Mouse (Mus musculus) frontal cortex, postnatal 10 days (tissue): ENCODE results near the gene Chst8.

Experiments used
- DNase-seq, 2 experiments: peaks; one replicate each; pipeline ENCODE4 v3.0.0; 2022; ENCODE audit warnings: low spot score in 2 of 2, mixed read lengths in 1 of 2

The Chst8 gene

DNA sequence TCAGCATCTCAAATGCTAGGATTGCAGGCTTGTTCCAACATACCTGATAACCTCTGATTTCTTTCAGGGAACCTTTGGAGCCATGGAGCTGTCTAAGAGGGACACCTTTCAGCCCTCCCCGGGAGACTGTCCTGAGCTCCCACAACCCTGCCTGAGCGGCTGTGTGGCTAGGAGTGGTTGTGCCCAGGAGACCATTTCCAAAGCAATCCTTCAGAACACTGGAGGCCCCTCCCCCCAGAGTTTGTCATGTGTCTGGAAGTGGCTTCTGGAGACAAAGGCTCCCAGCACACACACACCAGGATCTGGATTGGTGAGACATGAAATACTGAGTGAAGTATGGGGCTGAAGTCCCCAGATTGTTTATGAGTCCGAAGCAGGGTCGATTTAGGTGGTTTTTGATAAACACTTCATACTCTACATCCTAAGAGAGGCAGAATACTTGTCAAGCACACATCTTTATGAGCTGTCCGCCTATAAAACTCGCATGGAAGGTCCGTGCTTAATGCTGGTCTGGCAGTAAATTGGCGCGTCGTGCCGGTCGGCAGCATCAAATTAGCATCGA lies 12.5 kb downstream of the Chst8 start:
- DNase-seq = no peak

DNA sequence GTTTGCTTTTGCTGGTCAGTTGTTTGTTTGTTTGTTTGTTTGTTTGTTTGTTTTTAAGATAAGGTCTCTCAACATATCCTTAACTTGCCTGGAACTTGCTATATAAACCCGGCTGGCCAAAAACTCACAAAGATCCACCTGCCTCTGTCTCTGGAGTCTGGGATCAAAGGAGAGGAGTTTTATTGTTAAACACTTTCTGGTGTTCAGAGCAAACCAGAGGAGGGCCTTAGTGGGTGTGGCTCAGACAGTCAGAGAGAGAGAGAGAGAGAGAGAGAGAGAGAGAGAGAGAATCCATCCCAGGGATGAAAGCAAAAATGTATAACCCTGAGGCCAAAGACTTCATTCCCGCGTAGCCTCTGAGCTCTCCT lies 13.1 kb downstream of the Chst8 start:
- DNase-seq = no peak

DNA sequence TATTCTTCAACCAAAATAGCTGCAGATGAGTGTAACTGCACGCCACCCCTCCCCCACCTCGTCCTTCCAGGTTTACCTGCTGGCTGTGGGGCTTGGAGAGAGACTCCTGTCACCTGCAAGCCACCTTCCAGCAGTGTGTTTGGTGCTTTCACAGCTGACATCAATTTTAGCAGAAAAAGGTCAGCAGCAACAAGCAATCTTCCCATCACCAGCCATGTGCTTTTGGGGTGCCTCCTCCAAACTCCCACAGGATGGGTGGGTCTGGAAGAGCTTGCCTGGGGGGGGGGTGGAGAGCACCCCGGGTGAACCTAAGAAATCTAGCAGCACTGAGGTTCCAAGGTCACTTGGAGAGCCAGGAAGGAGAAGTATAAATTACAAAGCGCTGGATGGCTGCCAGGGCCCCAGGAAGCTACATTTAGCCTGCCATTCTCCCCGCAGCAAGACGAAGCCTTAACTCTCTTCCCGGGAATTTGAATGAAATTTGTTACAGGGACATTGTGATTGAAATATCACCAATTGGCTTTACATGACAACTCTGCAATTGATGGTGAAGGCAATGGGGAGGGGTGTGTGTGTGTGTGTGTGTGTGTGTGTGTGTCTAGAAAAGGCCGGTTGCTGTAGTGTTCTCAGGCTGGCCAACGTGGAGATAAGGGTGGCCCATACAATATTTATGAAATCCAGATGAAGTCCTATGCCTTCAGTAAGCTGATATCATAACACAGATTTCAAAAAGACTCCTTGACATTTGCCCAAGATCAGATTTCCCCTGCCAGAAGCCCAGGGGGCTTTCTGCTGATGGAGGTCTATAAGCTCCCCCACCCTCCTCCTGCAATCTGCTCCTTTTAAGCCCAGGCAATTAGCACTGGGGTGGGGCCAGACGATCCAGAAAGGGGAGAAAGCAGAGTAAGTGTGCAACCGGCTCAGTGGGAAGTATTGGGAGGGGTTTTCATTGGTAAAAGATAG lies 13.8 kb downstream of the Chst8 start:
- DNase-seq = no peak

DNA sequence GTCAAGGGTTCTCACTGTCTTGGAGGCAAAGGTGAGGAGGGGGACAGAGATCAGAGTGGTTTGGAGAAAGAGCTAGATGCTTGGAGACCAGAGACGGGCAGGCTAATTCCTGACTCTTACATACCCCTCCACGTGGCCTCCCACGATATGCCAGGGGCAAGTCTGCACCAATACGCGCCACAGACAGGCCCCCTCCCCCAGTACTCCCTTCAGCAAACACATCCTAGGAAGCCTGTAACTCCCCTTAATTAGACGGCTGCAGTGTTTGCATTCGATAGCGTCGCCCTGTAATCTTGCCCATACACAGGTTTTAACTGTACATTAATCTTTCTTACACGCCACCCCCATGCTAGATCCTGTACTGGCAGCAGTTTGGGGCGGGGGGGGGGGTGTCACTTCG lies 14.5 kb downstream of the Chst8 start:
- no peak for DNase-seq

DNA sequence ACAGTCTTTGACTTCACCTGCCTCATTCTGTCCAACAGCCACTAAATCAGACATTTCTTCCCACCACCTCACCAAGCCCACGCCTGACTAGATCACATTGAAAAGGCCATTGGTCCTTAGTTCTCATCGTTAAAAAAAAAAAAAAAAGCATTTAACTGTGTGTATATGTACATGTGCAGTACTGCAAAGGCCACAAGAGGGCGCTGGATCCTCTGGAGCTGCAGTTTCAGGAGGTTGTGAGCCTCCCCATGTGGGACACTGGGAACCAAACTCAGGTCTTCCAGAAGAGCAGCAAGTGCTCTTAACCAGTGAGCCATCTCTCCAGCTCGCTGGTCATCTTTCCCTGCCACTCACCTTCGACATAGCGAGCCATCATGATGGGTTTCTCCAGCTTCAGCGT lies 22.1 kb downstream of the Chst8 start:
- no peak for DNase-seq

DNA sequence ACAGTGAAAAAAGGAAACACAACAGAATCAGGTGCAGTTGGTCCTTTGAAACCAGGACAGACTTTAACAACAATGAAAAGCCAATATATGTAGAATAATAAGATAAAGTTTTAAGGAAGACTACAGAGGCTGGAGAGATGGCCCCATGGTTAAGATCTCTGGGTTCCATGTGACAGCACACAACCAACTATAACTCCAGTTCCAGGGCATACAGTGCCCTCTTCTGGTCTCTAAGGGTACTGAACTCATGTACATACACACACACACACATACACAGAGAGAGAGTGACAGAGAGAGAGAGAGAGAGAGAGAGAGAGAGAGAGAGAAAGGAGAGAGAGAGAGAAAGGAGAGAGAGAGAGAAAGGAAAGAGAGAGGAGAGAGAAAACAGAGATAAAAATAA lies 25.3 kb downstream of the Chst8 start:
- no peak for DNase-seq

DNA sequence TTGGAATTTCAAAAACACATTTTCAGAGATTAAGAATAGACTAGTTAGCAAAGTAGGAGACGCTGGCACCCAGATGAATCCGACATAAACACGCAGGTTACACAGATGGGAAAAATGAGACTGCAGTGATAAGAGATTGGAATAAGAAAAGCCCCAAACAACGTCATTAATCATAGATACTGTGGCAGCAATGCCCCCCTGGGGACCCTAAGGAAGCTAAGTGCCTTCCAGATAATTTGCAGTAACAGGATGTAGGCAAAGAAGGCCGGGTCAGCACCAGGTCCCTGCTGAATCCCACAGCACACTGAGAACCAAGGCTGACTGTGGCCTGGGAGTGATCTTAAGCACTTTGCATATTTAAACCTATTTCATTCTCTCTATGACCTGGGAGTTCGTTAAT lies 27.5 kb downstream of the Chst8 start:
- DNase-seq = no peak

DNA sequence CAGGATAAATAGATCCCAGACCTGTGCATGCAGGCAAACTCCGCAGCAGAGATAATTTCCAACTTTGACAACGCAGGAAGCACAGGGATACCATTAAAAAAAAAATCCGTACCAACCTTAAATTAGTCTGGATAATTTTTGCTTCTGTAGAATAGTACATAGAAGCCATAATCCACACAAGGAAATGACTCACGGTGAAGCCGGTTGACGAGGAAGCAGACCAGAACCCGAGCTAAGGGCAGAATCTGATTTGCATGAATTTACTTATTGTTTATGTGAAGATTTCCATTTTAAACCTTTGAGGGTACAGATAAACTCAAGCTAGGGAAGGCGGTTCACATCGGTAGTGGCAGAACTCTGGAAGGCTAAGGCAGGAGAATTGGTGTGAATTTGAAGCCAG lies 28.0 kb downstream of the Chst8 start:
- no peak for DNase-seq

DNA sequence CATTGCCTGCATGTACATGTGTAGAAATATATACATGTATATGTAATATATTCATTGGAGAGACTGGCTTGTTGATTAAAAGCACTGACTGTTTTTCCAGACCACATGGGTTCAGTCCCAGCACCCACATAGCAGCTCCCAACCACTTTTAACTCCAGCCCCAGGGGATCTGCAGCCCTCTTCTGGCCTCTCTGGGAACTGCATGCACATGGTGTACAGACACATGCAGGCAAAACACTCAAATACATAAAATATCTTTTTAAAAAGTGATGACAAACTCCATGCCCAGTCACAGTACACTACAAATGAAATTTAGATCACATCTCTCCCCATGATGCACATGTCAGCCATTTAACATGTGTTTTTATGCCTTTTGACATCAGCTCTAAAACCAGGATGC lies 30.5 kb downstream of the Chst8 start:
- no peak for DNase-seq

DNA sequence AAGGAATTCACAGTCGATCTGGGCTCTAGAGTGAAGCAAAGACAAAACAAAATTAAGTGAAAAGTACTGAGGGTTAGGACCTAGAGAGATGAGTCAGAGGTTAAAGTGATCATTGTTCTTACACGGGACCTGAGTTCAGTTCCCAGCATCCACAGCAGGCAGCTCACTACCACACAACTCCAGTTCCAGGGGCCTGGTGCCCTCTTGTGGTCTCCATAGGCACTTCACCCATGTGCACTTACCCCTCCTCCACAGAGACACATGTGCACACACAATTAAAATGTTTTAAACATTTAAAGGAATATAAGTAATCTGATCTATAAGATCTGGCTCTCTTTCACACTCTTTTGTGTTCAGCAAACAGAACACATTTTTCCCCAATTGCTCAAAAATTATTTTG lies 31.3 kb downstream of the Chst8 start:
- DNase-seq = no peak

DNA sequence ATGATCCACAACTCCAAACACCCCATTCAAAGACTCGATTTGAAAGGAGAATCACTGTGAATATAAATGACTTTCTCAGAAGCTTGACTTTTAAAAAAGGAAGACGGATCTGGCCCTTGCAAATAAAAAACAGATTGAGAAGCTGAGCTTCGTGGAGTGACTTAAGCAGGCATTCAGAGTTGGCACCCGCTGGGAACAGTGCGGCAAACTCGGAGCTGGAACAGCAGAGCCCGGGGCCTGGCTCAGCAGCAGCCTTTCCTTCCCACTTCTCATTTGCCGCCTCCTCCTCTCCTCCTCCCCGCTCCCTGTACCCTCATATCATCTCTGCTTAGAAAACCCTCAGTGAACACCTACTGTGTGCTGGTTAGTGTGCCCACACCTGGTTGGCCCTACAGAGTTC lies 34.1 kb downstream of the Chst8 start:
- peak; percentile 37 to 57 for DNase-seq

DNA sequence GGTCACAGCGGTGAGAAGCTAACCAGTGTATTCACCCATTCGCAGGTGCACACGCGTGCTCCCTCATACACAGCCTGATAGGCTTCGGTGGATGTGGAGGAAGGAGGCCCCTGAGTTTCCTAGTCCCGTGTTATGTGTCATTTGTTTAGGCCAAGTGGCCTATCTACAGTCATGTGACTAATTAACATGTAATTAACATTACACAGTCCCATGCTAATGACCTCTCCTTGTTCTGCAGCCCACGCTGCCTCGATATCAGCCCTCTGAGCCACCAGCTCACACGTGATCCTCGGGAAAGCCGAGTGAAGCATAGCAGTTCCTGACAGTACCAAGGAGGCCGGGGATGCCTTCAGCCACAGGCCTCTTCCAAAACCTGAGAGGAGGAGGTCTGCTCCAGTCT lies 36.9 kb downstream of the Chst8 start:
- no peak for DNase-seq

DNA sequence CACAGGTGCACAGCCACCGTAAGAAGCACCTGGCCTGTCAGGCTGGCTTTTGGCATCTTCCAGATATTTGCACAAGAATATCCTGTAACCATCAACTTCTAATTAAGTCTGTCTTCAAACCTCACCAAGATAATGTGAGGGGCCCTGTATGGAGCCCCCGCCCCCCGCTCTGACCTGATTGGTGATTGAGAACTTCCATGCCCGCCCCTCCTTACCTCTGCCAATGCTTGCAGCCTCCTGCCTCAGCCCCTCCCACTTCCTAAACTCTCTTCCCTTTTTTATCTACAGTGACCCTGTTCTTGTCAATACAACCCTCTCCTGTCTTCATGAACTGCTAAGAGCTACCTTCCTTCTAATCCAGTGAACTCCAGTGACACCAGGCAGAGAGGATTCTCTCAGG lies 37.6 kb downstream of the Chst8 start:
- no peak for DNase-seq

DNA sequence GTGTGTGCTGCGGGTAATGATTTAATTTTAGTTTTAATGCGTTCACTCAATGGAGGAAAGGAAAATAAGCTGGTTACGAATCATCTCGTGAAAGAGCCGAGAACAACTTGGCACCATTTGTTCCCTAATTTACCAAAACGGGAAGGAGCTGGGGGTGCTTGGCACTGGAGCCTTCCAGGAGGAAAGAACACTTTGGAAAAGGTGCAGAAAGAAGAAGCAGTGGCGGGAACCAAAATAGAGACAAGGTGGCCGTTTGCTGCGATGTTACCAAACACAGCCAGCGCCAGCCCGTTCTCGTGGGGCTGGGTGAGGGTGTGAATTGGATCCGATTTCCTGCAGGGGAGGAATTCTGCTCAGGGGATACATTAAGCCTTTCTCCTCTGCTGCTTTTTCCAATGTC lies 38.5 kb downstream of the Chst8 start:
- no peak for DNase-seq

DNA sequence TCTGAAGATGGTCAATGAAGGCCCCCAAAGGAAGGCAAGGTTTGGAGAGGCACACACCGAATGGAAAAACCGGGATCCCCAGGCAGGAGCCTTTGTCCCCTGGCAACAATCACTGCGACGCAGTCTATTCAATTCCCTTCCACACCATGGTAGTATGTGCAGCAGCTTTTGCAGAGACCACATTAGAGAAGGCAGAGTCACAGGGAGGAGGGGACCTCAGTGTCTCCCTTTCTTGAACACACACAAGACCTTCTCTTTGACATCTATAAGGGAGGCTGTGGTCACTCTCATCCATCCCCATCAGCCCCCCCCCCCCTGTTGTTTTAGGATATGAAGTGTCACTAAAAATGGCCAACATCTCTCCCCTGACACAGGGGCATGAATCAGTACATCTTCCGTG lies 39.2 kb downstream of the Chst8 start:
- no peak for DNase-seq

DNA sequence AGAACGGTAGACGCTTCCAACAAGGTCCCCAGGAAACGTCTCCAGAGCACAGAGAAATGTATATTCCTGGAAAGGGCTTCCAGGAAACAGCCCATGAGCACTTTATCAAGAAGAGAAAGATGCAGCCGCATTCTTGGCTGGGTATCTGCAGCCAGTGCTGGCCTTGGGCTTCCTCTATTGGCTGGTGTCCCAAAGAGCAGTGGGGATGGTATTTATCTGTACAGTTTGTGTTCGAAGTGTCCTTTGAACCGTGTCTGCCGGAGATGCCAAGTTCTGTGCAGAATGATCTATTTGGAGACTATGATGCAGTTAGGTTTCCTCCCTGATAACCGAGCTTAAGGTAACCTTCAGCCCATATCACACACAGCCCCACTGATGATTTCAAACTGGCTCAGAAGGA lies 43.0 kb downstream of the Chst8 start:
- DNase-seq = no peak

DNA sequence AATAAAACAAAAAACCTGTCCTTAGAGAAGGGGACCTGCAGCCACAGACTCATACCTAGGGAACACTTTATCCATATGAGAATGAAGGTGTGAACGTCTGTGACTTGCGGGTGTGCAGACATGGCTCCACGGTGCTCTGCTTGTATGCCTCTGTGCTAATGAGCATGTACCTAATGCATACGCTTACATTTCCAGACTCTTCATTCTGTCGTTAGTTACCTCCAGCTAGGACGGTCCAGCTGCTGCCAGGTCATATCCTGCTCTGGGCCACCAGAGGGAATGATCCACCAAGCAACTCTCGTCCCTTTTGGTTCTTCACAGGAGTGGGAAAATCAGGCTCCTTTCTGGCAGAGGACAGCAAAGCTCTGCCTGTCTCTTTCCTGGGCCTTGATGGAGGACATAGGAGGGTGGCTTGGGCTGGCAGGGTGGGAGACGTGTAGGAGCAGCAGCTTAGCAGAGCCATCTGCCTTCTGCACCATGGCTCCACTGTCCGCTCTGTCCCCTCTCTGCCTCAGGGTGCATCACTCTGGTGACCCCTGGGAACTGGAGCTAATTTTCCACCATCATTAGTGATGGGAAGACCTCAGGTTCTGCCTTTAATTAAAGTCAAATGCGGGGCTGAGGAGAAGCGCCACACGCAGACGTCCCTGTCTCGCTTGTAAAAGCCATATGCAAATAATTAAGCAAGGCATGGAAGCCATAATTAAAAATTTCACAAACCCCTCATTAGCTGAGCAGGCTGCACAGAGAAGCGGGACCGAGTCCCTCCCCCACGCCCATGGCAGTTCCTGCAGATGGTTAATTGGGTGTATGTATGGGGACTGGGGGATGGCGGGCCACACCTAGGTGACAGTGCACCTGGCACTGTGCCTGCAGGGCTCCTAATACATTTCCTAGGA lies 48.0 kb downstream of the Chst8 start:
- DNase-seq = no peak

DNA sequence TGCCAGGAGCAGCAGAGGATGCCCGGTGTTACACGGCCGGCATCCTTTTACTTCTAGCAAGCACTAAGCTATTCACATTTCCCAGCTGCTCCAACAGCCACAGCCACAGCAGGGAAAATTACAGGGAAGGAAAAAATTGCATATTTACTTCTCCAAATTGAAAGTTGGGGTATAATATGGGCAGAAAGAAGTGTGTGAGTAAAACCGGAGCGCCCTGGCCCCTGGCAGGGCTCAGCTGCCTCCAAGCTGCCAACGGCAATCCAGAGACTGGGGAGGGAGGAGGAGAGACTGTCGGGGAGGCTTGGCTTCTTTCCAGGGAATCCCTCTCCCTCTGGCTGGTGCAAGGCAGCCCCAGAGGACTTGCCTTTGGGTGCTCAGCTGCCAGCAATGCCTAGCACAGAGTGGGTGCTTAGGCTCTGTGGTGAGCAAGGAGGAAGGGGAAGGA lies 53.1 kb downstream of the Chst8 start:
- DNase-seq = peak; percentile 48 to 61

DNA sequence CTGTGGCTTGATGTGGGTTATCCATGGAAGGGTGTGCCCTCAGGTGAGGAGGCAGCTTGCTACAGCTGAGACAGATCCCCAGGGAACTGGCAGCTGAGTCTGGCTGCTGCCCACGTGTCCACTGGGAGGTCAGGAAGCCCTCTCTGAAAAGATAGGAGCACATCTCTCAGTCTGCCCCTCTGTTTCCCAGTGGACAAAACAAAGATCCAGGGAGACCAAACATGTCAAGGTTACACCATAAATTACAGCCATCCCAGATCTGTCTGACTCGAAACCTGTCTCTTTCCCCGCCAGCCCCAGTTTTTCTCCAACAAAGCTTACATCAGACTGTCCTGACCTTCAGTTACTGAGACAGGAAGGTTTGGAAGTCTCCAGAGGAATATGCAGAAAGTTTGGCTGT lies 53.8 kb downstream of the Chst8 start:
- no peak for DNase-seq

DNA sequence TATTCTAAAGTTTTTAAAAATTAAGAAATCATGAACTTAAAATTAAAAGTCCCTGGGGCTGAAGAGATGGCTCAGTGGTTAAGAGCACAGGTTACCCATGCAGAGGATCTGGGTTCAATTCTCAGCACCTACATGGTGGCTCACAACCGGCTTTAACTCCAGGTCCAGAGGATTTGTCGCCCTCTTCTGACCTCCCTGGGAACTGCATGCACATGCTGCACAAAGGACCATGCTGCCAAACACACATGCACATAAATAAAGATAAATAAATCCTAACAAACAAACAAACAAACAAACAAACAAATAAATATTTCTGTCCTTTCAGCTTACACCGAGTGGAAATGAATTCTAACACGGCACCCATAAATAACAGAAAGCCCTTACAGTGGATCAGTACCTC lies 55.0 kb downstream of the Chst8 start:
- no peak for DNase-seq

DNA sequence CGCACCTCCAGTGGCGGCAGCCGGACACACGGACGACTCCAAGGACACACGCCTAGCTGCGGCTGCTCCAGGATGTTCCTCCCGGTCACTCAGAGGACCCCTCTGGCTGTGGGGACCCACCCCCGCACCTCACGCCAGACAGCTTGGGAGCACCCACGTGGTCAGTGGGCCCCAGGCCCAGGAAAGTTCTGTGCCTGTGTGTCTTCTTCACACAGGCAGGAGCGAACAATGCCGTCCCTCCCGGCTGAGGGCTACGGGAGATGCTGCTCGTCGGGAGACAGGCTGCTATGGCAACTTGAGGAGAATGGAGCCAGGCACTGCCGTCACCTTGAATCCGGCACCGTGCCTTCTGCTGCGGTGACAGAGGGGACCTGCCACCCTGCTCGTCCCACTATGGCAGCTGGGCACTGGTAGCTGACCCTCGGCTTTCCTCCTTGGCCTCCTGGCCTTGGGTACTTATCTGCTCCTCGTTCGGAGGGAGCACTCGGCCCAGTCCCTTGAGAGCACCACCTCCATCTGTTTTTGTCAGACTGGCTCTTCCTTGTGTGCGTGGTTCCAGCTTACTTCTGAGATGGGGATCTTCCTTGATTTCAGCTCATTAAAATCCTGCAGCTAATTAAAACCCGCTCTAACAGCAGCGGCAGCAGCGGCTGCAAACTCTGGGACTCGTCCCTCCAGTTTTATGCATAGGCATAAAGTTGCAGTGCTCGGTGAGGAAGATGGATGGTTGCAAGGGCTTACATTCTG lies 59.2 kb downstream of the Chst8 start:
- no peak for DNase-seq
